Mouse (Mus musculus): ENCODE results near the gene Ccdc34. TPM values are rescaled to one million over a fixed set of nuclear protein-coding genes. Genes with fewer than 3 reads are reported as not detected.

The Ccdc34 gene
- polyA plus RNA-seq (2015; fragmentation: Nextera tagmentation; extraction: Ambion mirVana) = 25.2 and 27.2 TPM in 2 replicates

GRCm38 (mm10) chr2:110017616-110018505, at the start of gene Ccdc34:
Gene Ccdc34, plus strand, starts transcription at chr2:110017817.
- H3K9ac ChIP-seq = peak within 1 kb of the TSS; percentile 93
- under 1% methylated on average over 55 of the region's 55 CpGs for WGBS
- peaks cover 20% of the 10 kb centered on the region for H3K36me3 ChIP-seq
- H3K4me1 ChIP-seq = peaks cover 32% of the 10 kb centered on the region
- ATAC-seq (ENCODE audit: extremely low read depth, insufficient number of reproducible peaks, low FRiP score, low TSS enrichment) = peak; percentile 95
- H3K4me3 ChIP-seq = peak within 1 kb of the TSS; percentile 89
- H3K4me2 ChIP-seq = peak within 1 kb of the TSS; percentile 90
- H3K27me3 ChIP-seq (replicated peaks) = no peaks in the 10 kb centered on the region
- peak within 1 kb of the TSS; percentile 81 for H3K27ac ChIP-seq (replicated peaks)
- no peaks in the 10 kb centered on the region for H3K9me3 ChIP-seq

- Histone ChIP-seq H3K36me3 (no peaks in the 10 kb centered on the region), H3K4me3 (0 out of 2 replicates have a peak overlapping the region, but pooled peaks have one; percentile 17), H3K27ac (replicated peaks) (peak overlapping the region; percentile 56), H3K27me3 (replicated peaks) (no peaks in the 10 kb centered on the region), H3K4me2 (peak overlapping the region; percentile 53), H3K9me3 (no peaks in the 10 kb centered on the region), H3K4me1 (peaks cover 38% of the 10 kb centered on the region), H3K9ac (0 out of 2 replicates have a peak overlapping the region, but pooled peaks have one; percentile 52)
- ATAC-seq (ENCODE audit: extremely low read depth, insufficient number of reproducible peaks, low FRiP score, low TSS enrichment) = no peak
- WGBS = 78% methylated on average over 3 of the region's 3 CpGs
These were observed 48.2 kb upstream of the Ccdc34 start for GRCm38 (mm10) chr2:109969381-109969780.

GRCm38 (mm10) chr2:109969926-109970532, 47.6 kb upstream of the Ccdc34 start:
- H3K9me3 ChIP-seq = no peaks in the 10 kb centered on the region
- H3K4me2 ChIP-seq = peak overlapping the region; percentile 53
- no peaks in the 10 kb centered on the region for H3K27me3 ChIP-seq (replicated peaks)
- H3K27ac ChIP-seq (replicated peaks) = peak overlapping the region; percentile 56
- 0 out of 2 replicates have a peak overlapping the region, but pooled peaks have one; percentile 52 for H3K9ac ChIP-seq
- ATAC-seq (ENCODE audit: extremely low read depth, insufficient number of reproducible peaks, low FRiP score, low TSS enrichment) = no peak
- 40% methylated on average over 10 of the region's 10 CpGs for WGBS
- peak overlapping the region; percentile 17 for H3K4me3 ChIP-seq
- peaks cover 44% of the 10 kb centered on the region for H3K4me1 ChIP-seq
- H3K36me3 ChIP-seq = no peaks in the 10 kb centered on the region

GRCm38 (mm10) chr2:109970744-109971410, 46.7 kb upstream of the Ccdc34 start:
- H3K27me3 ChIP-seq (replicated peaks) = no peaks in the 10 kb centered on the region
- peak overlapping the region; percentile 30 for H3K4me2 ChIP-seq
- H3K4me1 ChIP-seq = peaks cover 44% of the 10 kb centered on the region
- 39% methylated on average over 8 of the region's 8 CpGs for WGBS
- no peaks in the 10 kb centered on the region for H3K9me3 ChIP-seq
- no peak overlapping the region for H3K27ac ChIP-seq (replicated peaks)
- ATAC-seq (ENCODE audit: extremely low read depth, insufficient number of reproducible peaks, low FRiP score, low TSS enrichment) = no peak
- H3K36me3 ChIP-seq = 0 out of 2 replicates have a peak, but pooled peaks cover 6% of the 10 kb centered on the region
- H3K9ac ChIP-seq = no peak overlapping the region
- H3K4me3 ChIP-seq = no peak overlapping the region

GRCm38 (mm10) chr2:109972310-109972709, 45.3 kb upstream of the Ccdc34 start:
- Histone ChIP-seq H3K9ac (no peak overlapping the region), H3K4me3 (no peak overlapping the region), H3K9me3 (no peaks in the 10 kb centered on the region), H3K36me3 (0 out of 2 replicates have a peak, but pooled peaks cover 6% of the 10 kb centered on the region), H3K4me2 (no peak overlapping the region), H3K27ac (replicated peaks) (no peak overlapping the region), H3K4me1 (peaks cover 44% of the 10 kb centered on the region), H3K27me3 (replicated peaks) (no peaks in the 10 kb centered on the region)
- ATAC-seq (ENCODE audit: extremely low read depth, insufficient number of reproducible peaks, low FRiP score, low TSS enrichment) = no peak
- 86% methylated on average over 2 of the region's 2 CpGs for WGBS

GRCm38 (mm10) chr2:109972922-109973321, 44.7 kb upstream of the Ccdc34 start:
- 76% methylated on average over 7 of the region's 7 CpGs for WGBS
- no peak overlapping the region for H3K4me2 ChIP-seq
- no peak overlapping the region for H3K9ac ChIP-seq
- no peaks in the 10 kb centered on the region for H3K9me3 ChIP-seq
- H3K36me3 ChIP-seq = 0 out of 2 replicates have a peak, but pooled peaks cover 6% of the 10 kb centered on the region
- peaks cover 44% of the 10 kb centered on the region for H3K4me1 ChIP-seq
- no peak overlapping the region for H3K27ac ChIP-seq (replicated peaks)
- no peaks in the 10 kb centered on the region for H3K27me3 ChIP-seq (replicated peaks)
- no peak for ATAC-seq (ENCODE audit: extremely low read depth, insufficient number of reproducible peaks, low FRiP score, low TSS enrichment)
- H3K4me3 ChIP-seq = no peak overlapping the region

- H3K4me1 ChIP-seq = peaks cover 38% of the 10 kb centered on the region
- H3K9me3 ChIP-seq = no peaks in the 10 kb centered on the region
- no peak overlapping the region for H3K27ac ChIP-seq (replicated peaks)
These were observed 42.8 kb upstream of the Ccdc34 start for GRCm38 (mm10) chr2:109974807-109975206.

GRCm38 (mm10) chr2:109976181-109976580, 41.4 kb upstream of the Ccdc34 start:
- 90% methylated on average over 2 of the region's 2 CpGs for WGBS
- Histone ChIP-seq H3K36me3 (0 out of 2 replicates have a peak, but pooled peaks cover 6% of the 10 kb centered on the region), H3K9ac (no peak overlapping the region), H3K27me3 (replicated peaks) (no peaks in the 10 kb centered on the region), H3K4me3 (no peak overlapping the region), H3K9me3 (no peaks in the 10 kb centered on the region), H3K27ac (replicated peaks) (no peak overlapping the region), H3K4me1 (peaks cover 36% of the 10 kb centered on the region), H3K4me2 (no peak overlapping the region)
- no peak for ATAC-seq (ENCODE audit: extremely low read depth, insufficient number of reproducible peaks, low FRiP score, low TSS enrichment)

More at GRCm38 (mm10) chr2:109974807-109975206, 42.8 kb upstream of the Ccdc34 start:
- no peak for ATAC-seq (ENCODE audit: extremely low read depth, insufficient number of reproducible peaks, low FRiP score, low TSS enrichment)
- Histone ChIP-seq H3K27me3 (replicated peaks) (no peaks in the 10 kb centered on the region), H3K4me3 (no peak overlapping the region), H3K36me3 (0 out of 2 replicates have a peak, but pooled peaks cover 6% of the 10 kb centered on the region), H3K9ac (no peak overlapping the region), H3K4me2 (no peak overlapping the region)
- WGBS = 74% methylated on average over 7 of the region's 7 CpGs

GRCm38 (mm10) chr2:109977322-109977721, 40.3 kb upstream of the Ccdc34 start:
- Histone ChIP-seq H3K27ac (replicated peaks) (no peak overlapping the region), H3K9me3 (no peaks in the 10 kb centered on the region), H3K36me3 (0 out of 2 replicates have a peak, but pooled peaks cover 6% of the 10 kb centered on the region), H3K4me1 (peaks cover 45% of the 10 kb centered on the region), H3K9ac (no peak overlapping the region), H3K4me3 (no peak overlapping the region), H3K27me3 (replicated peaks) (no peaks in the 10 kb centered on the region), H3K4me2 (no peak overlapping the region)
- 81% methylated on average over 6 of the region's 6 CpGs for WGBS
- no peak for ATAC-seq (ENCODE audit: extremely low read depth, insufficient number of reproducible peaks, low FRiP score, low TSS enrichment)

- H3K9me3 ChIP-seq = no peaks in the 10 kb centered on the region
- peak overlapping the region; percentile 74; the same call in 1 of the 2 replicates for H3K27ac ChIP-seq (replicated peaks)
- H3K9ac ChIP-seq = no peak overlapping the region
- H3K4me1 ChIP-seq = peaks cover 39% of the 10 kb centered on the region
- peak overlapping the region; percentile 20; the same call in 1 of the 2 replicates for H3K4me2 ChIP-seq
- ATAC-seq (ENCODE audit: extremely low read depth, insufficient number of reproducible peaks, low FRiP score, low TSS enrichment) = no peak
- no peak overlapping the region for H3K4me3 ChIP-seq
- H3K36me3 ChIP-seq = peaks cover 8% of the 10 kb centered on the region; the same call in 1 of the 2 replicates
- H3K27me3 ChIP-seq (replicated peaks) = no peaks in the 10 kb centered on the region
These were observed 38.4 kb upstream of the Ccdc34 start for GRCm38 (mm10) chr2:109979209-109979608.

- peaks cover 75% of the 10 kb centered on the region for H3K4me1 ChIP-seq
These were observed 34.2 kb upstream of the Ccdc34 start for GRCm38 (mm10) chr2:109983435-109983834.

More at GRCm38 (mm10) chr2:109983435-109983834, 34.2 kb upstream of the Ccdc34 start:
- Histone ChIP-seq H3K9ac (no peak overlapping the region), H3K4me3 (no peak overlapping the region), H3K4me2 (no peak overlapping the region), H3K9me3 (no peaks in the 10 kb centered on the region), H3K27me3 (replicated peaks) (no peaks in the 10 kb centered on the region), H3K27ac (replicated peaks) (no peak overlapping the region), H3K36me3 (peaks cover 3% of the 10 kb centered on the region; the same call in 1 of the 2 replicates)
- WGBS = 92% methylated on average over 6 of the region's 6 CpGs
- no peak for ATAC-seq (ENCODE audit: extremely low read depth, insufficient number of reproducible peaks, low FRiP score, low TSS enrichment)

Data from heart, embryonic 13.5 days (tissue).